Mouse (Mus musculus): Measurements from ENCODE around the gene Taf4.
A peak's percentile ranks its signal among the peaks of the same experiment; 100 is the strongest.

Taf4 gene

DNA sequence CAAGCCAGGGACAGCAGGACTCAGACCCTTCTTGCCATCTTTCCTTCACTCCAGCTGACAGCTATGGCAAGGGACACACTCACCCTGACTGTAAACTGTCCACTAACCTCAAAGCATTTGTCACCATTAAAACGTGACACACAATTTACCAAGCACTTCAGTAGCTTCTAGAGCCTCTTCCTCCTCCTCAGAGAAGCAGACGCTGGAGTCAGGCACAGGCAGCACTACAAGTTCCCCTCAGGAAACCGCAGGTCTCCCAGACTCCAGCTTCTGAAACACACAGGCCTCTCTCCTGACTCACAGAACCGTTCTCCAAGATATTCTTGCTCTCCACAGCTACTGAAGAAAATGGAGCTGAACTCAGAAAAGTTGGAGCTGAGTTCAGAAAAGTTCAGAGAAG lies 39.4 kb downstream of the Taf4 start:
- no peak for DNase-seq (ENCODE audit: low spot score)

DNA sequence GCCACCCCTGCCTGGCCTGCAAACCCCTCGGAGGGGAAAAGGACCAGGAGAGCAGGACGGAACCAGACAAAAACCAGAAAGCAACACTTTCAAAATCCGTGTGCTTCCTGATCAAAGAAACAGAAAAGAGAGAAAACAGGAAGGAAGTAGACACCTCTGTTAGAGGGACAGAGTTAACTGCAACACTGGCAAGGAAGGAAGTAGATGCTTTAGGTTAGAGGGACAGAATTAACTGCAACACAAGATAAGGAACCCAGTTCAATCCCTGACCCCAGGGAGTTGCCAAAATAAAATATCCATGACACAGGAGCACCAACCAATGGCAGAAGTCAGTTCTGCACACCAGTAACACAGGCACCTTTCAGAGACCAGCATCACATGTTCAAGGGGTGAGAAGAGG lies 42.3 kb downstream of the Taf4 start:
- DNase-seq (ENCODE audit: low spot score): no peak

DNA sequence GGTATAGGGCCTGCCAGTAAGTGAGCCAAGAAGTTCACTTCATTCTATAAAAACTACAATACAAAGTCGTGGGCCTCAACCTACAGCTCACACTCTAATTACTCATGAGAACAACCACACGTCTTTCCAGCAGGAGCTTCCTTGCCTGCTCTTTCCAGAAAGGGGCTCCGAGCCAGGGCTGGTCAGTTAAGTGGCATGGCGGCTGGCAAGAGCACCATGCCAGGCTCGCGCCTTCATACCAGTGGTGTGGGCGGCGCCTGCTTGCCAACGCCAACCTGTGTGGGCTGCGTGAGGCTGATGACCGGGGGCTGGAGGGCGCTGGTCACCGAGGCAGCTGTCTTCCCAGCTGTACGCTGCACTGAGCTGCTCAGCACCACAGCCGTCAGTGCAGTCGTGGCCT lies 44.7 kb downstream of the Taf4 start:
- DNase-seq (ENCODE audit: low spot score): no peak

DNA sequence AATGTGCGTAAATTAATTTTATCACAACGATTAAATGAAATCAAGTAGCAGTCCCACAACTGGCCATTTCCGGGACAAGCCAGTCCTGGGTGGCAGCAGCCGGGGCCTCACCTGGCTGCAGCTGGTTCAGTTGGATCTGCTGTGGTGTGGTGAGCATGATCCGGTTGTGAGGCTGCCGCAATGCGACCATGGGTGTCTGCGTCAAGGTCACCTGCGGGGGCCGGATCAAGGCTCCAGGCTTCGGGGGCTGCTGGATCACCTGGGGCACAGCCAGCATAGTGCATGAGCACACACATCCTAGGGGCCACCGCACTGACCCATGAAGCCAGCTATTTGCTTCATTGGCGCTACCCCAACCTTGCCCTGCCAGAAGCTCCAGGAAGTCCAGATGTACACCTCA lies 47.3 kb downstream of the Taf4 start:
- DNase-seq (ENCODE audit: low spot score): no peak

DNA sequence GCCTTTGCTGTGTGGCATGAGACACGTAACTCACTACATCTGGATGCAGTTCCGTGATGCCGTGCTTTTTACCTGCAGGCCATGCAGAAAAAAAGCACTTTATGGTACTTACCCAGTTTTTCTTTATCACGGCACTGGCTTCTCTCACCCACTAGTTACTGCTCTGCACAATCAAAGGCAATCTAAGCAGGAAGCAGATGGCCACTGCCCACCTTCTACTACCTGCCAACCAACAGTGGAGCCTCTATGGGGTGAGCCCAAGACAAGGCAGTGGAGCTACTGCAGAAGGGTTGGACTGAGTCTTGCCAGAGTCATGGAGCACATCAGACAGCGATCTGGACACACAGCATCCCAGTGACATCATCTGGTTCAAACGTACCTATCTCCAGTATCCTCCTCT lies 52.4 kb downstream of the Taf4 start:
- no peak for DNase-seq (ENCODE audit: low spot score)

DNA sequence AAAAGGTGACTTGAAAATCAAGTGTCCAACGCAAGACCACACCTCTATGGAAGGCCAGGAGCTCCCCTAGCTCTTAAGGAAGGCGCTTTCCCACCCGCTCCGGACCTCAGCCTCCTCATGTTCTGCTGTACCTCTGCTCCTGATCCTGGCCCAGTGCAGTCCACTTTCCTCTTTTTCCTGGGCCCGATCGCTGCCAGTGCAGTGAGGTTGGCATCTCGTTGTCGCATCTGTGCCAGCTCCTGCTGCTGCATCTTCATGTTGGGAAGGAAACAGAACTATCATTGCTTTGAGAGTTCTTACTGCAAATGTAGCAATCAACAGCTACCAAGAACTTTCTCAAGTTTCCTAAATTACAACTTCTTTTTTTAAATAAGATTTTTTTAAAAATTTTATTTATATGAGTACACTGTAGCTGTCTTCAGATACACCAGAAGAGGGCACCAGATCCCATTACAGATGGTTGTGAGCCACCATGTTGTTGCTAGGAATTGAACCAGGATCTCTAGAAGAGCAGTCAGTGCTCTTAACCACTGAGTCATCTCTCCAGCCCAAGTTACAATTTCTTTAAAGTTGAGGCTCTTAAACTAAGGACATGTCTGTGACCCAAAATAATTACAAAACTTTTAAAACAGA lies 55.3 kb downstream of the Taf4 start:
- no peak for DNase-seq (ENCODE audit: low spot score)

DNA sequence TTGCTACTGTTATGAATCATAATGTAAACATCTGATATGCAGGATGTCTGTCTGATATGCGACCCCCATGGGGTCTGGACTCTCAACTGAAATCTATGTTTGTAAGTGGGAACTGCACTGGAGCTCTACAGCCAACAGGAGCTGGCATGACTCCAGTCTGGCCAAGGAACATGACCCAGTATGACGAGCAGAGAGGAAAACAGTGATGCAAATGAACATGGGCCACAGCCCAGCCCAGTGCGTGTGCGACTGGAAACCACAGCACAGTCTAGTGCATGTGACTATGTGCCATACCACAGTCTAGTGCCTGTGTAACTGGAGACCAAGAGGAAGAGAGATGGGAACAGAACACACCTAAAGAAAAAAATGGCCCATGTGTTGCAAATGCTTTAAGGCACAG lies 56.4 kb downstream of the Taf4 start:
- peak; percentile 24 for DNase-seq (ENCODE audit: low spot score)

DNA sequence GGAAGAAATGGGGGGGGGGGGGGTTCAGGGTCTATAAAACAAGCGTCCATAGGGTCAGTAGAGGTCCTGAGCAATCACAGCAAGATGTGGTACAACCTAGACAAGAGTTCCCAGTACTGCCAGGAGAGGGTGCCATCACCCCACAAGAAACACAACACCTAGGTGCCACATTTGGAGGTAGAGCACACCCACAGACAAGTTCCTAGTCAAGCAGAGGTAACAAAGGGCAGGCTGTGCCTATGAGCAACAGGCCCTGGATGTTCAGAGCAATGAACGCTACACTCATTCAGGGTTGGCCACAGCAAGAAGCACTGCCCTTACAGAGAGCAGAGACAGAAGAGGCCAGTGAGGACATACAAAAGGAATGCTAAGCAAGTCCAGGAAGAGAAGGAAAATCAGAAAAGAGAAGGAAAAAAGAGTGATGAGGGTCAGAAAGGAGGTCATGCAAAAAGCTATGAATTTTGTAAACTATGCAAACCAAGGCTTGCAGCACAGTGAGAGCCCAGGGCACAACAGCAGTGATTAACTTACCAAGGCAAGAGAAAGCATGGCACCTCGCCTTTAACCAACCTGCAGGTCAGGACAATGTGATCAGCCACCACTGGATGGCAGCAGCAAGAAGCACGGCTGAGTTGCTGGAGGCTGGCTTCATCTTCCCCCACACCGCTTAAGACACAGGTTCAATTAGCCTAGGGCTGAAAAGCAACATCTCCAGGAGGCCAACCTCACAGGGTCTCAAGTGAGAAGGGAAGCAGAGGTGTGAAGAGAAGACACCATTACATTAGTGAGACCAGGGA lies 59.4 kb downstream of the Taf4 start:
- DNase-seq (ENCODE audit: low spot score): peak; percentile 75

DNA sequence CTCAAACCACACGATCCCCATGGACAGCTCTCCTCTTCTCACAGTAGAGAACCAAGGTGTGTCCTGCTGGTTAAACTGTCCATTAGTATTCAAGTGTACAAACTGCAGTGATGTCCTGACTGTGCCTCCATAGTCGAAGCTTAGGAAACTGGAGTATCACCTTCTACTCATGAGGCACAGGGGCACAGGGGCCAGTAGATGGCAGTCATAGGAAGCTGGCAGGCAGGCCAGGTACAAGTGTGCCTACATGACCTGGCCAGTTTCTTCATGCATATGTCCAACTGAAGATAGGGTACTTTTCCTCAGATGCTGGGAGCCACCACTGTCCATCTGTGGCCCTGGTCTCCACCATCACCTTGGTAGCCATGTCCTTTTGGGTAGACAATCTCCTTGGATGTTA lies 62.2 kb downstream of the Taf4 start:
- no peak for DNase-seq (ENCODE audit: low spot score)

DNA sequence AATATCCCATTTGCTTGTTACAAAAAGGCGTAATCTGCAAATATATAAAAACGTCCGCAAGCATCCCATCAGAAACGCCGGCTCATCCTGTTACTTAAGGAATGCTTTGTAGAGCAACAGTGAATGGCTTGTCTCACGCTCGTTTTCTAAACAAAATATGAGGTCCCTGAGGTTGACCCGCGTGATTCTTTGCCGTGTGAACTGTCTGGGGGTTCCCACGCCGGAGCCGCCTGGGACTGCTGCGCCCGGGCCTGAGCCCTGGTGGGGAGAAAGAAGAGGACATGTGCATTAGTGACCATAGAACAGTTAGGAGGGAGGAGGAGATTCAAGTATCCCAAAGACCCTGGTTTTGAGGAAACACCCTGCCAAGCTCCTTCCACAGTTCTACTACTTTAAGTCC lies 63.1 kb downstream of the Taf4 start:
- no peak for DNase-seq (ENCODE audit: low spot score)

DNA sequence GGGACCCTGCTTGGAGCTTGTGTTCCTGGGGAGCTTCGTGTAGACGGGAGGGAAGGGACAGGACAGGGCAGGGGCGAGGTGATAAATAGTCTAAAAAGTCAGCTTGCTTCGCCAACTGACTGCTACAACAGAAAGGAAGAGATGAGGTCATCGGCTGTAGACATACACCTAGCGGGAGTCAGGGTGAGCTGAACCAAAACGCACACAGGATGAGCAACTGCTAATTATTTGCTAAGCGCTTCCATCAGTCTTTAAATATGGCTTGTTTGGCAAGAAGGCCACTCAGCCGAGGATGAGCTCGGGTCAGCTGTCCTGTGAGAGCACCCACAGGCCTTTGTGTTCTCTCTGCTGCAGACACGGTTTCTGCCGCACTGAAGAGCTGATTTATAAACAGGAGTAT lies 63.5 kb downstream of the Taf4 start:
- DNase-seq (ENCODE audit: low spot score): no peak

DNA sequence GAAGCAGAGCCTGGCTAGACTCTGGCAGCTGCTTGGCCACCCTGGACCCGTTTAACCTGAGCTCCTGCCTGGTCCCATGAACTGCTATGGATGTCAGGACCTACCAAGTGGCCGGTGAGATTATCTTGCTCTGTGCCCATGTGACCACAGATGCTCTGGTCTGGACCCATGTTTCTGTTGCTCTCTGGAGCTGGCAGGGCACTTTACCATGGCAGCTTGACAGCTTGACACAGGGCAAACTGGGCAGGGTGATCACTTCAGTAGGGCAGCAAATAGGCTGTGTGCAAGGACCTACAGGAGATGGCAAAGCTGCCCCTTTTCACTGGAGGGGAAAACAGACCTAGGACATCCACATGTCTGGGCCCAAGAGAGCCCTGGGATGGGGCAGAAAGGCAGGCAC lies 79.5 kb downstream of the Taf4 start:
- DNase-seq (ENCODE audit: low spot score): no peak

DNA sequence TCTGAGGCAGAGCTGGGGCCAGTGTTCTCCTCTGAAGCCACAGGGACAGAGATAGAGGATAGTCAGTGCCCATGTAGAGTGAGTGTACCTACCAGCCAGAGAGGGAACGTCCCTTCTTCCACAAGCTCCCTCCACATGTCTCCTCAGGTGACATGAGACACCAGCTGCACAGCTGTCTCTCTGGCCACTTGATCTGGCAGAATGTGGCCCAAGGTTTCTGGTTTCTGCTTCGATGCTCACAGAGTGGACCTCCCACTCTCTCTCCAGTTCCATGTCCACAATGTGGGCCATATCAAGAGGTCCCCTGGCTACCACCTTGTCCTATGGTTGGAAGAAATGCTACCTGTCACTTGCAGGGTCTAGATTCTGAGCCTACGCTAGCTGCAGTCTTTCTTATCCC lies 85.4 kb downstream of the Taf4 start:
- DNase-seq (ENCODE audit: low spot score): no peak

DNA sequence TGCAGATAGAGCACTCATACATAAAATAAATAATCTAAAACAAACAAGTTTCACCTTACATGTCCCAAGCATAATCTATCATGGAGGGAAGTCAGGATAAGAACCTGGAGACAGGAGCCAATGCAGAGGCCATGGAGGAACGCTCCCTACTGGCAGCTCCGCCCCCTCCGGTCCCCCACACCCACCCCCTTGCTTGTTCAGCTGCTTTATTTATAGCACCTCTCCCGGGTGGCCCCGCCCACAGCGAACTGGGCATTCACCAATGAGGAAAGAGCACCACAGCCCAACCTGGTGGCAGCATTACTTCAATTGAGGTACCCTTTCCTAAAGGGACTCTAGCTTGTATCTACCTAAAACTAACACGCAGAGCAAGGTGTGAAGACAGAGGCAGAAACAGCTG lies 91.9 kb downstream of the Taf4 start:
- DNase-seq (ENCODE audit: low spot score): no peak

DNA sequence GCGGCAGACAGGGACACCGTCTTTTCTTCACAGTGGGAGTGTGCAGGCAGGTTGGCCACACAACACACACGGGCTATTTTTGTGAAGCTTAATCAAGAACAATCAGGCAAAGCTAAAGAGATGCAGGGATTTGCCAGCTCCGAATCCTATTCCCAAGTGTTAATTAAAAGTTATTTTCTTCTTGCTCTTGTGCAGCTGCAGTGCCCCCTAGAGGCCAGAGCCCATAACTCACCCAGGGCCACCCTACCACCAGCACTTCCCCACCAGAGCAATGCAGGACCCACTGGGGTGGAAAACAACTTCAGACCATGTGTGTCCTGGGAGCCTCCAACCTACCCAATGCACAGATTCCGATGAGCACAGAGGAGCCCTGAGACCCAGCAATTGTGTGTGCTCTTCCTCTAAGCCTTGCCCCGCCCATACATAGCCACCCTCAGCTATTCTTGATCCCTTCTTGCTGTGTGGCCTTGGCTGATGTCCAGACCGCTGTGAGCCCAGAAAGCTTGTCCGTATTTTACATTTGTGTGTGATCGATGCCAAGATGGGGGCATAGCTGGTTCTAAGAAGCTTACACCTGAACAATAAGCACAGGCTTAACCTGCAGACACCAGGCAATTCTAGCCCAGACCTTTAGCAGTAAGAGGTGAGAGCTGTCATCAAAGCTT lies 98.8 kb downstream of the Taf4 start:
- DNase-seq (ENCODE audit: low spot score): peak; percentile 16

DNA sequence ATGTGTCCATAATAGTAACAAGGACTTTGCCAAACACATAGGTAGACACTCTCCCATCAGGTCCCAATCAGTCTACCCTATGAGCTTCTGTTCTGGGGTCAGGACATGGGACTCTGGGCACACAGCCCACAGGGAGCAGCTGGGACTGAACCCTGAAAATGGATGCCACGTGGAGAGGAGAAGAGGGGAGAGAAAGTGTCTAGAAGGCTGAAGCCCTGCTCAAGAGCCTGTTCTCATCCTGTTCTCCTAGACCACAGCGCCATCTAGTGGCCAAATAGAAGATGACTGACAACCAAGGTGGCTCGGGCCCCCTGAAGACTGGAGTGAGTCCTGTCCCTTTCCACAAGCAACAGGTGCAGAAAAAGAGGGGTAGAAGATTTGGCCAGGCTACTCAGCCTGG lies 101.3 kb downstream of the Taf4 start:
- DNase-seq (ENCODE audit: low spot score): peak; percentile 71

DNA sequence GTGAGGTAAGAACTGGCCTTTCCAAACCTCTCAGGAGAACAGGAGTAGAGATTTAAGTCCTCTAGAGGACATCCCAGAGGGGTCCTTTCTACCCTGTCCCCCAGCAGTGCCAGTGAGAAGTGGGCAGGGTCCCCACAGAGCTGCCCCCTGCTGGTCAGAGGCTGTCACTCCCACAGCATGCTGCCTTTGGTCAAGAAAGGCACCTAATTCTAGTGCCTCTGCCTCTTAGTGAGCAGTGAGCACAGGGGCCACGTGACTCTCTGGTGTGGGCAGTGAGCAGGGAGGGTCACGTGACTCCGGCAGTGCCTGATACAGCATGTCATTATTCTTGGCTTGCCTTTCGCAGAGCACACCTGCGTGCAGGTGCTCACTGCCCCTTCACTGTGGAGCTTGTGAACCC lies 103.1 kb downstream of the Taf4 start:
- peak; percentile 26 for DNase-seq (ENCODE audit: low spot score)

DNA sequence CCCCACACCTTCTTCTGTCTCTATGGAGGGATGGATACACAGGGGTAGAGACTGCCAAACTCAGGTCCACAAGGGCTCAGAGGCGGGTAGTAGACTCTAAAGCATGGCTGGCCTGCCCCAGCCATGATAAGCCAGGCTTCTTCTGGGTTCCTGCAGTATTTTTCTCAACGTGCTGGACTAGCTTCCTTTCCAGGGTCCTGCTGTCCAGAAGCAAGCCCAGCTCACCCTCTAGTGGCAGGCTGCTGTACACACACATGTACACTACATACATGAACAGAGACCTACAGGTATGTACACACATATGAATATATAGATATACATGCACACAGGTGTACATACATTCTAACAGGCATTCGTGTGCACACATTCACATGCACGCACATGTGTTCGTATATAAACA lies 103.7 kb downstream of the Taf4 start:
- DNase-seq (ENCODE audit: low spot score): peak; percentile 19

DNA sequence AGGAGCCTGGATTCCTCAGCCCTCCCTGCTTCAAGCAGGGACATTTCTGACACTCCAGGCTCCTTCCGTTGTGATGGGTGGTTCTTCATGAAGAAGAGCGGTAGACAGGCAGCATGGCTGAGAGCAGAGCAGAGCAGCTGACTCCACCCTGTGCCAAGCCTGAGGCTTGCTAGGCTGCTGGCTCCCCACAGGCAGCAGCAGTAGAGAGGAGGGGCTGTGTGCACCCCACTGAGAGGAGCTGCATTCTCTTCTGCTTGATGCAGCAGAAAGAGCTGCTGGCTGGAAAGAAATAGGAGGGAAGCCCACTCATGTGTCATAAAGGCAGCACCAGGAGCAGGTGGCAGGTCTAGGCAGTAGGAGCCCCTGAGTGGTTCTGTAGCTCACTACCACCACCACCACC lies 106.6 kb downstream of the Taf4 start:
- DNase-seq (ENCODE audit: low spot score): no peak

DNA sequence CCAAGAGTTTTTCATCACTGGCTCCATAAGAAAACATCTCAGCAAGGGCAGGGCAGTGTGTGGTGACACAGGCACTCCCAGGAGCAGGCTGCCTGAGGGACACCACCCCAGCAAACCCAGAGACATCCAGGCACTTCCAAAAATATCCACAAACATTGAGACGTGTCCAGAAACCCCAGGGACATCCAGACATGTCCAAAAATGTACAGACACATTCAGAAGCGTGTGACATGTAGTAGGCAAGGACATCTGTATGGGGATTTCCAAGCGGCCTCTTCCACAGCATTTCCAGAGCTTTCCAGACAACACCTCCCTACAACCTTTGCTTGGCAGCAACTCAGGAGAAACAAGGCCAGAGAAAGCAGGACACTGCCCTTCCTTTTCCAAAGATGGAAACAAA lies 108.8 kb downstream of the Taf4 start:
- DNase-seq (ENCODE audit: low spot score): no peak

DNA sequence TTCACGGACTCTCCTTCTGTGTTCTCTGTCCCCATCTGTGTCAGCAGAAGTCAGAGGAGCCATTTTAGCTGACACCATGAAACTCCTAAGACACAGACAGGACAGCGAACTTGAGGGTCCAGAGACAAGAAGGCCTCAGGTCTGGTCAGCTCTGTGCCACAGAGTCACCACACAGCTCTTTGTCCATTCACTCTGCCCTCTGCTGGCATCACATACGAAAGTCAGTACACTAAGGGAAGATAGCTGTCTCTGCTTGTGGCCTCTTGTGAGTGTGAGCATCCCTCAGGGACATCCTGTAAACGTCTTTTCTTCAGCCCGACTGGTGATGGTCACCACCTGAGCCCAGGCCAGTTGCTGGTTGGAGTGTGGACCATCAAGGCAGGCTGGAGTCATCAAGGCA lies 111.3 kb downstream of the Taf4 start:
- no peak for DNase-seq (ENCODE audit: low spot score)

DNA sequence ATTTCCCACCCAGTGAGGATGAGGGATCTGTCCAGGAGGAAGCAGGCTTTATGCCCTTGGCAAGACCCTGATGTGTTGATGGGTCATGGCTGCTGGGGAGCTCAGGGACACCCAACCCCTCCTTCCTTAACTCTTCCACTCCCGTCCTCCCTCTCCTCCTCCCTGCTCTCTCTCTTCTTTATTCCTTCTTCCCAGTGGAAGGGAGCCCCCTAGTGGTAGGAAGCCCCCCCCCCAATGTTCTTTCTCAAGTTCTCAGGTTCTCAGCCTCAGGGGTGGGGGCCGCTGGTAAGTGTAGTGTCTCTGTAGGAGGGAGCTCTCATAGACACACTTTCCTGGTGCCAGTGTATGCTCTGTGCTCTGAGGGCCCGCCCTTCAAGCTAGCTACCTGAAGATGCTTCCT lies 113.2 kb downstream of the Taf4 start:
- DNase-seq (ENCODE audit: low spot score): no peak

DNA sequence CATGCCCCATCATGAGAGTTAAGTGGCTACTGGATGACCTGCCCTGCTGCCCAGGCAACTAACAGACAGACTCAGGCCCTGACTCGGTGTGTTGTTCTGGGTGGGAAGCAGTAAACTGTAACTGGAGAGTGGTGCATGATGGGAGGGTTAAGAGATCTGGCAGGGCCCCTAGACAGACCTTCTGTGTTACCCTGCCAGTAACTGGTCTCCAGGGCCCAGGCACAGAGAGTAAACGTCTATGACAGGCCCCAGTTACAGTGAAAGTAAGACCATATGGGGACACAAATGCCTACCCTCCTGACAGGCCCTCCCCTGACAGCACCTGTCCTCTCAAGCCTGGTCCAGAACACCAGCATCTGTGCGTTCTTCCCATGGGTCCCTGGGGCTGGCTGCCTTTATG lies 113.8 kb downstream of the Taf4 start:
- DNase-seq (ENCODE audit: low spot score): no peak
